Mouse (Mus musculus): ENCODE results near the gene Zfp846. TPM values are rescaled to one million over a fixed set of nuclear protein-coding genes. Genes with fewer than 3 reads are reported as not detected.

Zfp846 gene
- polyA plus RNA-seq, 1 experiment from 2014 or later: 16.5 TPM

DNA sequence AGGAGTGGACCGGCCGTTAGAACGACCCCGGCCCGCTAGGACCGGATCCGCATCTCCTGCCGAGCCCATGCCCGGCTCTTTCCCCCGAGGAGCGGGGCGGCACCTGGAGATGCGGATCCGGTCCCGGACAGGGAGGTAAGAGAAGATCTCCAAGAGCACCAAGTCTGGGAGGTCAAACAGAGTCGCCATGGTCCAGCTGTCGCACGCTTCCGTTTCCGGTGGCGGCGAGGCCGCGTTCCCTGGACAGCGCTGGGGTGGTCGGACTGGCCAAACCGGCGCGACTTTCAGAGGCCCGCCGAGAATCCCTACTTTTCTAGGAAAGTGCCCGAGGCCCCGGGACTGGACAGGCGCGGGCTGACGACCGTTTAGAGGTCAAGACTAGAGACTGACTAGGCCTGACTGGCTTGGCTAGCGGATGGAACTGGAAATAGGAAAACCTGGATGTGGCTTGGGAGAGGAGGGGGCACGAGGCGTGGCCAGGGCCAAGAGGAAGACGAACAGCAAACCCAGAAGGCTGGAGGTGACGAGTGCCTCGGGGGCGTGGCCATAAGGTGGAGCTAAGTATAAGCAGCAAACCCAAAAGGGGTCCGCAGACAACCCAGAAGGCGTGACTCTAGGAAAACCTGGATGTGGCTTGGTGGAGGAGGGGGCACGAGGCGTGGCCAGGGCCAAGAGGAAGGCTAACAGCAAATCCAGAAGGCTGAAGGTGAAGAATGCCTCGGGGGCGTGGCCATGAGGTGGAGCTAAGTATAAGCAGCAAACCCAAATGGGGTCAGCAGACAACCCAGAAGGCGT lies 61.2 kb downstream of the Zfp846 start, which contains the start of gene Ubl5:
Gene Ubl5 (plus strand): TSS at position 778 of the 795 bp plus-strand sequence.
- peaks cover 22% of the 10 kb centered on the region for H3K4me1 ChIP-seq (replicated peaks; ENCODE audit: control insufficient read depth, insufficient read depth, low read length)
- under 1% methylated on average over 51 of the region's 51 CpGs for WGBS
- H3K27me3 ChIP-seq (replicated peaks; ENCODE audit: control insufficient read depth, insufficient read depth, low read length): no peaks in the 10 kb centered on the region
- peak within 1 kb of the TSS; percentile 97 for H3K27ac ChIP-seq (ENCODE audit: low read depth)
- ATAC-seq (replicated peaks; ENCODE audit: low FRiP score, low TSS enrichment, low read depth) (peak; percentile 93), DNase-seq (ENCODE audit: low spot score) (peak; percentile 96)
- H3K4me2 ChIP-seq (ENCODE audit: low read length): peak within 1 kb of the TSS; percentile 88
- peak within 1 kb of the TSS; percentile 84 for H3K4me3 ChIP-seq (ENCODE audit: low read depth, low read length)
- H3K9me3 ChIP-seq (ENCODE audit: control insufficient read depth, low read length): no peaks in the 10 kb centered on the region
- H3K36me3 ChIP-seq (ENCODE audit: control insufficient read depth, insufficient read depth, low read length): peaks cover 32% of the 10 kb centered on the region
- peak within 1 kb of the TSS; percentile 86 for H3K9ac ChIP-seq (ENCODE audit: low read length)

DNA sequence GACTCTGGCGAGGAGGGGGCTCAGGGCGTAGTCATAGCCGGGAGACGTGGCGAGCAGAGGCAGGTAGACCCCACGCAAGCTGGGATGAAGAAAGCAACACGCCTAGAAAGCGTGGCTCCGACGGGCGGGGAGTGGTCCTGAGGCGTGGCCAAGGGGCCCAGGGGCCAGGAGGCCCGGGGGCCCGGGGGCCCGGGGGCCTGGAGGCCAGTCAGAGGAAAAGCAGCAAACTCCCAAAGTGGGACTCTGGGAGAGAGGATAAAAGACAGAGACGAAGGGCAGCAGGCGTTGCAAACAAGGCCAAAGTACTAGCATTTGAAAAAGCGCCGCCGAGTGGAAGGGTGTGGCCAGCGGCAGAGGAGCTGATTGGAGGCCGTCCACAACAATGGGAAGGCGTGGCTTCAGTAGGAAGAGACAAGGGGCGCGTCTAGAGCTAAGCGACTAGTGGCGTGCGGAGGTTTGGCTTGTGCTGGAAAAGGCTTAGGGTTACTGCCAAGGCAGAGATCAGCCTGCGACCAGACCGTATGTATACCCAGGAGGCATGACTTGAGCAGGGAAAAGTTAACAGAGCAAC lies 61.9 kb downstream of the Zfp846 start:
- peak overlapping the region; percentile 84 for H3K4me3 ChIP-seq (ENCODE audit: low read depth, low read length)
- H3K9ac ChIP-seq (ENCODE audit: low read length): peak overlapping the region; percentile 78
- peak overlapping the region; percentile 97 for H3K27ac ChIP-seq (ENCODE audit: low read depth)
- H3K36me3 ChIP-seq (ENCODE audit: control insufficient read depth, insufficient read depth, low read length): peaks cover 32% of the 10 kb centered on the region
- under 1% methylated on average over 30 of the region's 30 CpGs for WGBS
- H3K4me1 ChIP-seq (replicated peaks; ENCODE audit: control insufficient read depth, insufficient read depth, low read length): peaks cover 22% of the 10 kb centered on the region
- ATAC-seq (replicated peaks; ENCODE audit: low FRiP score, low TSS enrichment, low read depth) (peak; percentile 87), DNase-seq (ENCODE audit: low spot score) (peak; percentile 93)
- H3K9me3 ChIP-seq (ENCODE audit: control insufficient read depth, low read length): no peaks in the 10 kb centered on the region
- H3K4me2 ChIP-seq (ENCODE audit: low read length): peak overlapping the region; percentile 88
- no peaks in the 10 kb centered on the region for H3K27me3 ChIP-seq (replicated peaks; ENCODE audit: control insufficient read depth, insufficient read depth, low read length)

DNA sequence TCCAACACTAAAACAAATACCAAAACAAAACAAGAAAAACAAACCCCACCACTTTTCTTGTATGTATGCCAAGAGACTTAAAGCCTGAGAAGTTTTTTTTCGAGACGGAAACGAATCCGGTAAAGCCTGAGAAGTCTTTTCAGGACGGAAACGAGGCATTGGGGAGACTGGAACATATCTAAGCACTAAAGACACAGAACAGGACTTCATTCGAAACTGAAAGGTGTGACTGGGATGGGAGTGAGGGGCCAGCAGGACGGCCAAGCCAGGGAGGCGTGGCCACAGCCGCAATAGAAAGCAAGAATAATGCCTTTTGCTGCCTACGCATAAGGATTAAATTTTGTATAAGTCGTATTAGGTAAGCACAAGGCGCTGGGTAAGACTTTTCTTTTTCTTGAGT lies 62.7 kb downstream of the Zfp846 start:
- ATAC-seq (replicated peaks; ENCODE audit: low FRiP score, low TSS enrichment, low read depth) (no peak), DNase-seq (ENCODE audit: low spot score) (peak; percentile 52)
- Histone ChIP-seq H3K9ac (ENCODE audit: low read length) (peak overlapping the region; percentile 78), H3K4me1 (replicated peaks; ENCODE audit: control insufficient read depth, insufficient read depth, low read length) (peaks cover 22% of the 10 kb centered on the region), H3K27ac (ENCODE audit: low read depth) (peak overlapping the region; percentile 97), H3K27me3 (replicated peaks; ENCODE audit: control insufficient read depth, insufficient read depth, low read length) (no peaks in the 10 kb centered on the region), H3K36me3 (ENCODE audit: control insufficient read depth, insufficient read depth, low read length) (peaks cover 29% of the 10 kb centered on the region), H3K4me3 (ENCODE audit: low read depth, low read length) (peak overlapping the region; percentile 84), H3K4me2 (ENCODE audit: low read length) (peak overlapping the region; percentile 88), H3K9me3 (ENCODE audit: control insufficient read depth, low read length) (no peaks in the 10 kb centered on the region)
- WGBS: 6% methylated on average over 13 of the region's 13 CpGs

DNA sequence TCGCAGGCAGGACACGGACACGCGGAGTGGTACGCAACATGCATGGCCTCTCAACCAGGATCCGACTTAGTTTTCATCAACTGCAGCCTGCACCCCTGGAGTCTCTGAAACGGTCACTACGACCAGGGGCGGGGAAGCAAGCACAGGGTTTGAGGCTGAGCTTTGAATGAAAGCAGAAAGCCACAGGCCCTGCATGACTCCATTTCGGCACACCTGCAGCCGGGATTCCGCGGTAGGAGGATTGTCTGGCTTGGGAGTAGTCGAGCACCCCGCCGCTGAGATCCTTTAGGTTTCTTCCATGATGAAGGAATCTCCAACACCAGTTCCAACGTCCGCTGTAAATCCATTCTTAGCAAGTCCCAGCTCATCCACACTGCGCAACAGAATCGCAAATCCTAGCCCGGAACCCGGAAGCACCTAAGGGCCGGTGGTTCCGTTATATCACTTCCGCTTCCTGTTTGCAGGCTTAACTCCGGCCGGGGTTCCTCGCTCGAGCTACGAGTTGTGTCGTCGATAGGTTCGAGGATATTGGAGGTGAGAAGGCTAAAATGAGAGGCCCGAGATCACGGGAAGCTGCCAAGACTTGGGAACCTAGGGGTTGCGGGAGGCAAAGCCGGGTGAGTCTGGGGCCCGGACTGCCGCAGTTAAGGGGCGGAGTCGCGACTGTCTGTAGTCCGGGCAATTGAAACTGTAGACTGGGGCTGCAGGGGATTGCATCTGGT lies 63.4 kb downstream of the Zfp846 start, which contains the start of gene Fbxl12:
Gene Fbxl12 (minus strand): TSS at position 408 of the 722 bp plus-strand sequence.
- peaks cover 22% of the 10 kb centered on the region for H3K4me1 ChIP-seq (replicated peaks; ENCODE audit: control insufficient read depth, insufficient read depth, low read length)
- WGBS: 1% methylated on average over 43 of the region's 43 CpGs
- H3K27me3 ChIP-seq (replicated peaks; ENCODE audit: control insufficient read depth, insufficient read depth, low read length): no peaks in the 10 kb centered on the region
- peak within 1 kb of the TSS; percentile 78 for H3K9ac ChIP-seq (ENCODE audit: low read length)
- H3K9me3 ChIP-seq (ENCODE audit: control insufficient read depth, low read length): no peaks in the 10 kb centered on the region
- H3K4me3 ChIP-seq (ENCODE audit: low read depth, low read length): peak within 1 kb of the TSS; percentile 84
- peak within 1 kb of the TSS; percentile 97 for H3K27ac ChIP-seq (ENCODE audit: low read depth)
- H3K36me3 ChIP-seq (ENCODE audit: control insufficient read depth, insufficient read depth, low read length): peaks cover 32% of the 10 kb centered on the region
- ATAC-seq (replicated peaks; ENCODE audit: low FRiP score, low TSS enrichment, low read depth): no peak
- peak within 1 kb of the TSS; percentile 88 for H3K4me2 ChIP-seq (ENCODE audit: low read length)
- DNase-seq (ENCODE audit: low spot score): peak; percentile 92

DNA sequence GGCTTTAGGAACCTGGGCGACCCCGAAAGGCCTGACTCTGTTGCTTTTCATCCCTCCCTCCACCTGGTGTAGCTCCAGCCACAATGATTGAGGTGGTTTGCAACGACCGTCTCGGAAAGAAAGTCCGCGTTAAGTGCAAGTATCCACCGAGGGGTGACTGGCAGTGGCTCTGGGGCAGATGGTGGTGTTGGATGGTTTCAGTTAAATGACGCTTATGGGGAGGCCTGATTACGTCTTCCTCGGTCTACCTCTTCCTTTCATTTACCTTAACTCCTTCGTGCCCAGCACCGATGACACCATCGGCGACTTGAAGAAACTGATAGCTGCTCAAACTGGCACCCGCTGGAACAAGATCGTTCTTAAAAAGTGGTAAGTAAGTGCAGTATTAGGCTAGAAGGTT lies 64.0 kb downstream of the Zfp846 start:
- WGBS: 4% methylated on average over 17 of the region's 17 CpGs
- DNase-seq (ENCODE audit: low spot score) (no peak), ATAC-seq (replicated peaks; ENCODE audit: low FRiP score, low TSS enrichment, low read depth) (no peak)
- peak overlapping the region; percentile 84 for H3K4me3 ChIP-seq (ENCODE audit: low read depth, low read length)
- peak overlapping the region; percentile 71; the same call in 1 of the 2 replicates for H3K27ac ChIP-seq (ENCODE audit: low read depth)
- H3K4me2 ChIP-seq (ENCODE audit: low read length): peak overlapping the region; percentile 88
- H3K4me1 ChIP-seq (replicated peaks; ENCODE audit: control insufficient read depth, insufficient read depth, low read length): peaks cover 22% of the 10 kb centered on the region
- no peaks in the 10 kb centered on the region for H3K9me3 ChIP-seq (ENCODE audit: control insufficient read depth, low read length)
- H3K9ac ChIP-seq (ENCODE audit: low read length): peak overlapping the region; percentile 78
- H3K36me3 ChIP-seq (ENCODE audit: control insufficient read depth, insufficient read depth, low read length): peaks cover 32% of the 10 kb centered on the region
- H3K27me3 ChIP-seq (replicated peaks; ENCODE audit: control insufficient read depth, insufficient read depth, low read length): no peaks in the 10 kb centered on the region

DNA sequence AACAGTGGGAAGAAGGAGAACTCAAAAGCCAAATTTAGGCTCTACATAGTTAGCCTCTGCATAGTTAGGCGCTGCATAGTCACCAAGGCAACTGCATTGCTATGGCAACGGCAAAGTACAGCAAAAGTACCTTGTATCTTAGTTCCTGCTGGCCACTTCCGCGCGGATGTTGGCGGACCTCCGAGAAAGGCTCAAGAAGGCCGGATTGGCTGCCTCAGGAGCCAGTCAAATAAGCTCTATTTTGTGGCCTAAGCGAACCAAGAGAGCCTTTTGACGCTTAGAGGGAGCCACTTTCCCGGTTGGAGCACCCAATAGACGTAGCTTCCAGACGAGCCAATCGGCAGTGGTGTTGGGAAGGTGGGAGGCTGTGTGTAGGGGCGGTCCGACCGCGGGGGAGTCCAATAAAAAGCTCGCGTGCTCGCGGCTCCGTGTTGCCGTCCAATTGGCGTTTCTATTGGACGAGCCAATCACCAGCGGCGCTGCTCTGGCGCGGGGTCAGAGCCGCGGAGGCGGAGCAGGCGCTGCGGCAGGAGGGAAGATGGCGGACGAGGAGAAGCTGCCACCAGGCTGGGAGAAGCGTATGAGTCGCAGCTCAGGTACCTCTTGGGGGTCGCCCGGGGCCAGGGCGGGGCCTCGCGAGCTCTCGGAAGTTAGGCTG lies 70.6 kb downstream of the Zfp846 start, which contains the start of gene Pin1:
Gene Pin1 (plus strand): TSS at position 494 of the 658 bp plus-strand sequence.
- Histone ChIP-seq H3K27me3 (replicated peaks; ENCODE audit: control insufficient read depth, insufficient read depth, low read length) (no peaks in the 10 kb centered on the region), H3K9ac (ENCODE audit: low read length) (peak within 1 kb of the TSS; percentile 83), H3K36me3 (ENCODE audit: control insufficient read depth, insufficient read depth, low read length) (peaks cover 53% of the 10 kb centered on the region), H3K9me3 (ENCODE audit: control insufficient read depth, low read length) (no peaks in the 10 kb centered on the region), H3K27ac (ENCODE audit: low read depth) (peak within 1 kb of the TSS; percentile 62; the same call in 1 of the 2 replicates), H3K4me1 (replicated peaks; ENCODE audit: control insufficient read depth, insufficient read depth, low read length) (peaks cover 20% of the 10 kb centered on the region), H3K4me3 (ENCODE audit: low read depth, low read length) (peak within 1 kb of the TSS; percentile 93), H3K4me2 (ENCODE audit: low read length) (peak within 1 kb of the TSS; percentile 65)
- WGBS: under 1% methylated on average over 45 of the region's 45 CpGs
- ATAC-seq (replicated peaks; ENCODE audit: low FRiP score, low TSS enrichment, low read depth) (peak; percentile 99), DNase-seq (ENCODE audit: low spot score) (peak; percentile 92)

DNA sequence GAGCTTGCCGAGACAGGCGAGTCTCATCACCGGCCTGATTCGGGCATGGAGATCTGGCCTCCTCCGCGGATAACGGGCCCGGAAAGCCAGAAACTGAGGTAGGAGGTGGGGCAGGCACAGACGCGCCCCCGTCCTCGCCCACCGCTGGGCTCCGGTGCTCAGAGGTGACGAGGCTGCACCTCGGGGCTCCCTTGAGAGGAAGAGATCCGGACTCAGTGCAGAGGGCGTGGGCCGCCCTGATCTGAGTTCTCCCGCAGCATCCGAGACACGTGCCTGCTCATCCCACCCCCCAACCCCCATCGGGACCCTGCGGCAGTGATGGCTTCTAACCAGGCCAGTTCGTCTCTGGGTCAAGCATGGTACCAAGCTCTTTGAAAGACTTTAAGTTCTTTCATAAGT lies 71.2 kb downstream of the Zfp846 start:
- DNase-seq (ENCODE audit: low spot score) (no peak), ATAC-seq (replicated peaks; ENCODE audit: low FRiP score, low TSS enrichment, low read depth) (peak; percentile 21; the same call in 1 of the 2 replicates)
- peak overlapping the region; percentile 83 for H3K9ac ChIP-seq (ENCODE audit: low read length)
- H3K4me2 ChIP-seq (ENCODE audit: low read length): peak overlapping the region; percentile 65
- H3K27ac ChIP-seq (ENCODE audit: low read depth): 0 out of 2 replicates have a peak overlapping the region, but pooled peaks have one; percentile 27
- H3K4me3 ChIP-seq (ENCODE audit: low read depth, low read length): peak overlapping the region; percentile 93
- no peaks in the 10 kb centered on the region for H3K9me3 ChIP-seq (ENCODE audit: control insufficient read depth, low read length)
- H3K4me1 ChIP-seq (replicated peaks; ENCODE audit: control insufficient read depth, insufficient read depth, low read length): peaks cover 20% of the 10 kb centered on the region
- 1% methylated on average over 24 of the region's 25 CpGs for WGBS
- peaks cover 53% of the 10 kb centered on the region for H3K36me3 ChIP-seq (ENCODE audit: control insufficient read depth, insufficient read depth, low read length)
- no peaks in the 10 kb centered on the region for H3K27me3 ChIP-seq (replicated peaks; ENCODE audit: control insufficient read depth, insufficient read depth, low read length)

DNA sequence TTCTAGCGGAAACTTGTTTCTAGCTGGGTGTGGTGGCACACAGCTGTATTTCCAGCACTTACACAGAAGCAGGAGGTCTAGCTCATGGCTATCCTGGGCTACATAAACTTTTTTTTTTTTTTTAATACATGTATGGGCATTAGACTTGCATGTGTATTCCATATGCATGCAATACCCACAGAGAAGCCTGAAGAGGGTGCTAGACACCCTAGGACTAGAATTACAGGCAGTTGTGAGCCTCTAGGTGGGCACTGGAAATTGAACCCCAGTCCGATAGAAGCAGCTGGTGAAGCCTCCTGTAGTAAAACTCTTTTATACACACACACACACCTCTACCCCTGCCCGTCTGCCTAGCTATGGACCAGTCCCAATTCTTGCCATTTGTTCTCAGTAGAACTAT lies 72.8 kb downstream of the Zfp846 start:
- Histone ChIP-seq H3K27me3 (replicated peaks; ENCODE audit: control insufficient read depth, insufficient read depth, low read length) (no peaks in the 10 kb centered on the region), H3K4me1 (replicated peaks; ENCODE audit: control insufficient read depth, insufficient read depth, low read length) (peaks cover 20% of the 10 kb centered on the region), H3K27ac (ENCODE audit: low read depth) (no peak overlapping the region), H3K36me3 (ENCODE audit: control insufficient read depth, insufficient read depth, low read length) (peaks cover 54% of the 10 kb centered on the region), H3K9ac (ENCODE audit: low read length) (no peak overlapping the region), H3K4me2 (ENCODE audit: low read length) (no peak overlapping the region), H3K4me3 (ENCODE audit: low read depth, low read length) (no peak overlapping the region), H3K9me3 (ENCODE audit: control insufficient read depth, low read length) (no peaks in the 10 kb centered on the region)
- WGBS: 89% methylated on average over 3 of the region's 3 CpGs
- ATAC-seq (replicated peaks; ENCODE audit: low FRiP score, low TSS enrichment, low read depth) (no peak), DNase-seq (ENCODE audit: low spot score) (no peak)

All from intestine, embryonic 14.5 days (tissue).